Comparison of ENCODE assay signal across 10 mouse cellular contexts in the genomic region with DNA sequence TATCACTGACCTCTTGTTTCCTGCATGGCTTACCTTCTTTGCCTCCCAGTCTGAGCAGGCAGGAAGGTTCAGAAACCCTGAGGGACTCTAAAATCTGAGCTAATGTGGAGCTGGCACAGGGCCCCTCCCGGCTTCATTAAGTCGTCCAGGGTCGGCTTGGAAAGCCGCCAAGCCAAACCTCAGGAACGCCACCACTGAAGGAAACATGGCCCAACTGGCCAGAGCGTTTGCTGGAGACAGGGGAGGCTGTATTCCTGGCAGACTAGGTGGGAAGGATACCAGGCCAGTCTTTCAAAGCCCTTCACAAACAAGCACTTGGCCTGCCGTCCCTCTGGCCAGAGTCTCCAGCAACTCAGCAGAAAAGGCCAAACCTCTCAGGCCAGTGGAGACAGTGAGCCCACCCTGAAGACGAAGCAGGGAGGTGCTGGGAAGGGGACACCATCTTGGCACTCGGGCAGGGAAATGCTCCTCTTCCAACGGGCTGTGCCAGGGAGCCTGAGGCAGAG. TPM values are rescaled to one million over a fixed set of nuclear protein-coding genes. Genes with fewer than 3 reads are reported as not detected.
DNase-seq lines count a peak whose midpoint lies in the region; ATAC-seq and TF ChIP-seq lines count a peak whose summit lies in the region.
"Had no signal": no experiment of that assay in that cellular context is flagged by ENCODE, and none has a peak within 500 bp of the region (broad histone marks: within the 10 kb centered on the region; RNA-seq: fewer than 3 reads in every experiment).

No protein-coding gene starts in this region.

- no peak for ATAC-seq in frontal cortex, adult (ENCODE audit: low TSS enrichment)
- ATAC-seq in liver, embryonic 11.5 days (replicated peaks; ENCODE audit: low FRiP score), result no peak
- ATAC-seq: liver, embryonic 12.5 days had no signal

- no peaks in the 10 kb centered on the region for H3K36me3 ChIP-seq in liver, embryonic 11.5 days (ENCODE audit: control insufficient read depth, insufficient read depth, low read length)
- H3K36me3 ChIP-seq: liver, embryonic 12.5 days had no signal

- no peak overlapping the region for H3K4me2 ChIP-seq in liver, embryonic 11.5 days
- H3K4me2 ChIP-seq: liver, embryonic 12.5 days had no signal

- no peaks in the 10 kb centered on the region for H3K4me1 ChIP-seq in liver, embryonic 11.5 days (replicated peaks; ENCODE audit: control insufficient read depth, insufficient read depth, low read length)
- H3K4me1 ChIP-seq: liver, embryonic 12.5 days had no signal

- no peak for TF ChIP-seq CTCF in brain, embryonic 14.5 days (IDR thresholded peaks at IDR 0.05; ENCODE audit: borderline replicate concordance, extremely low read depth, insufficient read depth, insufficient read length)

- DNase-seq in kidney, adult 9 months, result peak; percentile 17
- DNase-seq in kidney, adult 18-20 months, result no peak
- peak; percentile 96 for DNase-seq in Muller cell, postnatal 12 days (ENCODE audit: inconsistent ontology term)
- DNase-seq in brain, embryonic 14.5 days (ENCODE audit: low read depth), result peak; percentile 64
- DNase-seq in kidney, postnatal 14 days, result peak; percentile 65
- no peak for DNase-seq in embryo, embryonic 11 days
- DNase-seq in liver, embryonic 11.5 days (ENCODE audit: low spot score), result no peak

- WGBS in liver, embryonic 11.5 days, result 79% methylated on average over 10 of the region's 10 CpGs

- H3K4me3 ChIP-seq in liver, embryonic 11.5 days (ENCODE audit: low read depth, low read length), result no peak overlapping the region
- H3K4me3 ChIP-seq: erythroblast, embryonic 14.5 days; liver, embryonic 12.5 days had no signal

- H3K9ac ChIP-seq in liver, embryonic 11.5 days (ENCODE audit: low read depth, low read length), result no peak overlapping the region
- H3K9ac ChIP-seq: liver, embryonic 12.5 days had no signal

- H3K27ac ChIP-seq in liver, embryonic 11.5 days (ENCODE audit: low read depth, low read length), result no peak overlapping the region
- H3K27ac ChIP-seq: liver, embryonic 12.5 days had no signal

- no peak for TF ChIP-seq POLR2A in brain, embryonic 14.5 days (IDR thresholded peaks at IDR 0.05; ENCODE audit: borderline replicate concordance, extremely low read depth, insufficient read depth, insufficient read length, poor library complexity, severe bottlenecking)

- H3K9me3 ChIP-seq in liver, embryonic 11.5 days (ENCODE audit: control insufficient read depth, low read length), result no peaks in the 10 kb centered on the region
- H3K9me3 ChIP-seq: liver, embryonic 12.5 days had no signal

- no peaks in the 10 kb centered on the region for H3K27me3 ChIP-seq in liver, embryonic 11.5 days (replicated peaks; ENCODE audit: control insufficient read depth, insufficient read depth, low read length)

RNA-seq across cellular contexts. Expression of a gene that starts 27.4 kb away (rescaled TPM):
- 4.5 and 9.2 TPM in 2 replicates for polyA plus RNA-seq in brain, embryonic 14.5 days (2012; rRNA removed)
- 0.12 and 0.73 TPM in 2 replicates for polyA plus RNA-seq in liver, embryonic 11.5 days (2014; fragmentation: Nextera tagmentation; extraction: Ambion mirVana)
- polyA plus RNA-seq: erythroblast, embryonic 14.5 days had no signal

Comparison
In these comparisons a context has a peak if more than half of its experiments do, and no peak if none do; other contexts are left out.
1. DNase-seq: peak in kidney, adult 9 months (single experiment), Muller cell, postnatal 12 days (single experiment), brain, embryonic 14.5 days (single experiment) and kidney, postnatal 14 days (single experiment); none in kidney, adult 18-20 months (single experiment), embryo, embryonic 11 days (single experiment) and liver, embryonic 11.5 days (single experiment).